Mouse (Mus musculus) stomach, postnatal 0 days (tissue): ENCODE measurements around the gene Csrnp2.

Source experiments
- CTCF ChIP-seq: IDR thresholded peaks from 2 replicates; pipeline ENCODE4 v1.5.1; 2016; ENCODE audit warnings: antibody characterized with exemption, low read depth, mild to moderate bottlenecking, moderate library complexity
- EP300 ChIP-seq: optimal IDR thresholded peaks from 2 replicates; pipeline ENCODE3; 2016; ENCODE audit warnings: antibody characterized with exemption

DNA sequence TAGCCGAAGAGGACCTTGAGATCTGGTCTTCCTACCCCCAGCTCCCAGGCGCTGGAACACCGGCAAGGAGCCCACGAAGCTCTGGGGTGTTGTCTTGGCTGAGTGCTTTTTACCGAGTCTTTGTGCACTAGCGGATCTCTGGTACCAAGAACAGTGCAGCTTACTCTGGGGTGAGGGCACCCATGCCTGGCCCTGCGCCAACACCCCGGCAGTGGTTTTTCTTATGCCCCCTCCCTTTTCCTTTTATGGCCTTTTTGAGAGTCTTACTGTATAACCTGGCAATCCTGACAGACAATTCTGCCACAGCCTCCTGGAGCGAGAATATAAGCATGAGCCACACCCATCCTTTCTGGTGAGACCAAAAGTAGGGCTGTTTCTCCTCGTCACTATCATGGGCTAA lies 16.9 kb downstream of the Csrnp2 start:
- TF ChIP-seq EP300 = no peak
- TF ChIP-seq CTCF = no peak
